Mouse (Mus musculus) gastrocnemius, adult 2 months (tissue): ENCODE data around the gene Gja6. TPM values are rescaled to one million over a fixed set of nuclear protein-coding genes. Genes with fewer than 3 reads are reported as not detected.

ENCODE experiments used
- DNase-seq: peaks from one replicate; pipeline ENCODE4 v3.0.0; 2022
- H3K27ac ChIP-seq: fragments of 200-600 bp; 2 replicates; pipeline ENCODE4 v1.8.1; 2022; ENCODE audit warnings: mild to moderate bottlenecking
- H3K4me3 ChIP-seq: fragments of 200-600 bp; 2 replicates; pipeline ENCODE4 v1.8.1; 2022; ENCODE audit warnings: mild to moderate bottlenecking, moderate library complexity
- CTCF ChIP-seq: fragments of 200-600 bp; IDR thresholded peaks from 2 replicates; pipeline ENCODE4 v1.8.1; 2022; ENCODE audit warnings: antibody characterized with exemption, mild to moderate bottlenecking, moderate library complexity
- intact Hi-C: fragments of 180-260 bp; cut with DNase I; formaldehyde crosslinking; loops from one replicate; pipeline ENCODE4 v1.15.1; 2025
- total RNA-seq, 2 experiments: library from RNA; stranded (reverse); gene quantifications; 2 replicates each; pipeline ENCODE4 v1.2.3; 2021

The Gja6 gene
- total RNA-seq, 2 experiments from 2014 or later = 0.11 TPM; not detected in 1

DNA sequence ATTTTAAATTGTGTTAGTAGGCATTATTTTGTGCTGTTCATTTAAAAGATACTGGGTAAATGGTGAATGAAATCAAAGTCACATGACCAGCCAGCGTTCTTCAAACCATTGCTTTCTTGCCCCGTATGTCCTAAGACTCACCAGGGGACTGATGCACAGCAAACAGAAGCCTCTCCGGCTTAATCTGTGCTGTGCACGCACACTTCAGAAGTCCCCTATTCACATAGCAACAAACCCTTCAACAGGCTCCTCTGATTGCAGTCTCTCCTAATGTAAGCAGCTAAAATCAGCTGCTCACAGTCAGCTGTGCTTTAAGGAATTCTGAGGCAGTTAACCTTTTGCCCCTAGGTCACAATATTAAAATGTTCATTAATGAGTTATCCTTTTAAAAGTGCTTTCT is 41.8 kb downstream of the Gja6 start:
- TF ChIP-seq CTCF = no peak
- intact Hi-C loops = no loop called here
- DNase-seq = no peak
- H3K4me3 ChIP-seq = no peak overlapping the region
- H3K27ac ChIP-seq = no peak overlapping the region

DNA sequence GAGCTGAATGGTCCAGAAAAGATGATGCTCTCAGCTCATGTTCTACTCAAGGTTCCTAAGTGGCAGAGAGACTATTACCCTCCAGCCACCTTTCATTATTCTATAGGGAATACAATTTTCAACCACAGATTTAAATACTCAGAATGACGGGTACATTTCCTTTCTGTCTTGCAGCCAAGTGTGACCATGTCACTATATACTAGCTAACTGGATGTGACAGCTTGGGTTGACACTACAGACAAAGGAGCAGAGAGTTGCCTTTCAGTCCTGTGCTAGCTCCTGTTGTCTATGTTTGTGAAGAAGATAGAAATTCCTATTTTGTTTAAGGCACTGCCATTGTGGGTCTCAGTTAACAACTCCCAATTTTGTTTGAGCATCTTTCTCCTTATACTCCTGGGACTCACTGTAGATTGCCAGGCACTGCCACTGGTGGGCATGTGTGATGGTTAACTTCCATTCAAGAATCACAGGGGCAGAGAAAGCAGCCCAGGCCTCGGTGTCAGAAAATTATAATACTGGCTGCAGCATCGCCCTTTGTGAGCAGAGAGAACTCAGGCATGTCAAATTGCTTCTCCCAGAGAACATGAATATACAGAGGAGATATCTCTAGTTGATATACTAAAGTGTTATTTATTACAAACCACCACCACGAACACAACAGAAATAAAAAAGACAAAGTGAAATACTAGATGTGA is 43.0 kb downstream of the Gja6 start:
- H3K4me3 ChIP-seq = no peak overlapping the region
- intact Hi-C loops = no loop called here
- no peak overlapping the region for H3K27ac ChIP-seq
- DNase-seq = no peak
- TF ChIP-seq CTCF = no peak

Other genes with a start within 250 kb of the Gja6 start
- gene Ppef1, start 171.3 kb downstream of the Gja6 start, total RNA-seq = not detected
- gene Rs1, start 139.0 kb downstream of the Gja6 start, total RNA-seq = not detected
- gene Cdkl5, start 87.7 kb upstream of the Gja6 start, total RNA-seq = 1 to 10 TPM in 1 of 2 experiments, under 1 TPM in 1; 0.69 to 1.8 TPM
- gene Scml2, start 210.1 kb upstream of the Gja6 start, total RNA-seq = under 1 TPM in 1 of 2 experiments, not detected in 1; 0.20 TPM